Mouse (Mus musculus) gastrocnemius, postnatal 25 days (tissue): Measurements from ENCODE around the gene Olfr828. TPM values are rescaled to one million over a fixed set of nuclear protein-coding genes. Genes with fewer than 3 reads are reported as not detected.

Experiments
- DNase-seq: peaks from one replicate; pipeline ENCODE4 v3.0.0; 2022
- long read RNA-seq, 2 experiments: library from polyadenylated mRNA; stranded (forward); transcript quantifications; one replicate each; pipeline ENCODE4 v2.0.0; 2021
- total RNA-seq, 2 experiments: library from RNA; stranded (reverse); gene quantifications; 1 replicate in 1 of 2; 2 replicates in 1 of 2; pipeline ENCODE4 v1.2.3; 2021

Gene Olfr828
- total RNA-seq: not detected
- long read RNA-seq, experiment 1: 0 reads
- long read RNA-seq, experiment 2: 0 reads

- no peak for DNase-seq
These were observed at the start of gene Olfr828 for GRCm38 (mm10) chr9:18819426-18819825. Gene Olfr828, minus strand, starts transcription at chr9:18819526.

- DNase-seq: no peak
These were observed 35.3 kb upstream of the Olfr828 start, which contains the start of gene Olfr829 for GRCm38 (mm10) chr9:18854633-18855032. Gene Olfr829, plus strand, starts transcription at chr9:18854933.

- no peak for DNase-seq
These were observed 34.0 kb downstream of the Olfr828 start for GRCm38 (mm10) chr9:18785316-18785715.

- no peak for DNase-seq
These were observed 39.9 kb downstream of the Olfr828 start for GRCm38 (mm10) chr9:18779476-18779875.

- no peak for DNase-seq
These were observed 40.3 kb downstream of the Olfr828 start for GRCm38 (mm10) chr9:18778981-18779380.

Other genes with a start within 250 kb of the Olfr828 start
- gene Muc16, start 145.0 kb downstream of the Olfr828 start, total RNA-seq: under 1 TPM in 1 of 2 experiments, not detected in 1; 0.03 TPM
- not detected for gene Olfr24, start 55.5 kb downstream of the Olfr828 start, total RNA-seq
- not detected for gene Olfr829, start 35.4 kb upstream of the Olfr828 start, total RNA-seq
- gene Olfr830, start 55.2 kb upstream of the Olfr828 start, total RNA-seq: not detected
- gene Olfr832, start 117.6 kb upstream of the Olfr828 start, total RNA-seq: not detected
- gene Olfr834, start 168.5 kb upstream of the Olfr828 start, total RNA-seq: not detected
- gene Olfr835, start 213.2 kb upstream of the Olfr828 start, total RNA-seq: not detected